Mouse (Mus musculus): Measurements from ENCODE around the gene Zfp57.

DNA sequence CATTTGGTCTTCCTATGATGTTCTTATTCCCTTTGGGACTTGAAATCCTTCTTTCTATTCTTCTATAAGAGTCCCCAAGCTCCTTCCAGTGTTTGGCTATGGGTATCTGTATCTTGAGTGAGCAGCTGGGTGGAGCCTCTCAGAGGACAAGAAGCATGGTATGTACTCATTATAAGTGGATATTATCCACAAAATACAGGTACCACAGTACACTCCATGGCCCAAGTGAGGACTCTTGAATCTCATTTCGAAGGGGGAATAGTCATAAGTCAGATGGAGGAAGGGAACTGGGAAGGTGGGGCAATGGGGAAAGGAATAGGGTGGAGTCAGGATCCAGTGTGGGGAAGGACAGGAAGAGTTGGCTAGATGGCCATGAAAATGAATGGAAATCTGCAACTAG lies 47.9 kb upstream of the Zfp57 start:
- TF ChIP-seq CTCF (IDR thresholded peaks at IDR 0.05; ENCODE audit: control insufficient read depth, insufficient read depth, insufficient read length): no peak
- TF ChIP-seq USF1 (IDR thresholded peaks at IDR 0.05; ENCODE audit: low read depth): no peak

Measured in C2C12 (cell line).